Mouse (Mus musculus): ENCODE measurements at regions not wholly inside any gene's neighbourhood (a gene's known extent, or its start where the extent isn't known, plus 50 kb on each side); places are given as distances from the start of the nearest gene placed in this dataset.

DNA sequence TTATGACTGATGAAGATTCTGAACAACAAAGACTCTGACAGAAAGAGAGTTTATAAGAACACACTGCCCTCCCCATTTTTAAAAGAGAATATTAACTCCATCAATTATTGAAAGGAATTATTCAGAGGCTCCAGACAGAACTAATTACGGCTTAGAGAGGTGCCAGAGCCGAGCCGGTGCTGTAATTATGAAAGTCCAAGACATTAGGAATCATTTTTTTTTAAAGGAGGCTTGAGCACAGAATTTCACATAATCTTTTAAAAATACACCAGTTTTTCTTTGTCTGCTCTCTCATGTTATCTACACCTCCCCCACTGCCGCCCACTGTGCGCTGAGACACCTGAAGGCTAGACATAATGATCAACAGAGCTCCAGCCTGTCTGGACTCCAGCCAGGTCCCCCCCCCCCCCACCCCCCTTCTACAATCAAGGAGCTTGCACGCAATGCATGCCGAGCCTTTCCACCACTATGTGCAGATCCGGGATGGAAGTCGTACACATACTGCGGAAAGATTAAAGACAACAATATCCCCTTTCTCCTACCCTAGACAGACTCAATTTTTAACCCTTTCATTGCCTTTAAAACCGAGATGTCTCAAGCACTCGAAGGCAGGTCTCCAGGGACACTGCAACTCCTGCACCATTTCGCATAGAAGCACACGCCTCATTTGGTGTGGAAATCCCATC lies 275.4 kb downstream of the Ptprc start:
- TF ChIP-seq POLR2A (IDR thresholded peaks at IDR 0.05; ENCODE audit: insufficient read depth, low read depth, low read length) (no peak), EP300 (IDR thresholded peaks at IDR 0.05; ENCODE audit: insufficient read depth, low read depth, low read length) (no peak)
